Mouse (Mus musculus): ENCODE measurements at regions not wholly inside any gene's neighbourhood (a gene's known extent, or its start where the extent isn't known, plus 50 kb on each side); places are given as distances from the start of the nearest gene placed in this dataset.
"Not testable (repeated sequence)": the region's sequence is repeated elsewhere in the genome, so short reads cannot be mapped to it uniquely, and the experiment has no call there.

GRCm38 (mm10) chr15:11476248-11476647 lies 76.8 kb upstream of the Tars start:
- DNase-seq (ENCODE audit: low spot score) (peak; percentile 53), ATAC-seq (ENCODE audit: low FRiP score, low read depth) (no peak)
- Histone ChIP-seq H3K36me3 (ENCODE audit: control insufficient read depth, insufficient read depth, low read length) (no peaks in the 10 kb centered on the region), H3K4me1 (ENCODE audit: control insufficient read depth, insufficient read depth, low read length) (no peaks in the 10 kb centered on the region), H3K27me3 (ENCODE audit: control insufficient read depth, insufficient read depth, low read length) (no peaks in the 10 kb centered on the region), H3K9ac (ENCODE audit: low read depth, low read length, severe bottlenecking) (no peak overlapping the region), H3K27ac (replicated peaks; ENCODE audit: low read depth, low read length) (no peak overlapping the region), H3K4me2 (replicated peaks; ENCODE audit: low read depth, low read length, severe bottlenecking) (no peak overlapping the region), H3K9me3 (ENCODE audit: control insufficient read depth, low read length) (no peaks in the 10 kb centered on the region), H3K4me3 (replicated peaks; ENCODE audit: low read length) (no peak overlapping the region)
- no peak for TF ChIP-seq POLR2A (IDR thresholded peaks at IDR 0.05; ENCODE audit: borderline replicate concordance, extremely low read depth, insufficient read depth, insufficient read length)
- 66% methylated on average over 3 of the region's 3 CpGs for WGBS

- Histone ChIP-seq H3K4me3 (replicated peaks; ENCODE audit: low read length) (no peak overlapping the region), H3K4me2 (replicated peaks; ENCODE audit: low read depth, low read length, severe bottlenecking) (no peak overlapping the region), H3K9me3 (ENCODE audit: control insufficient read depth, low read length) (no peaks in the 10 kb centered on the region), H3K4me1 (ENCODE audit: control insufficient read depth, insufficient read depth, low read length) (peaks cover 3% of the 10 kb centered on the region), H3K27me3 (ENCODE audit: control insufficient read depth, insufficient read depth, low read length) (no peaks in the 10 kb centered on the region; the same call in 1 of the 2 replicates), H3K36me3 (ENCODE audit: control insufficient read depth, insufficient read depth, low read length) (no peaks in the 10 kb centered on the region), H3K9ac (ENCODE audit: low read depth, low read length, severe bottlenecking) (no peak overlapping the region), H3K27ac (replicated peaks; ENCODE audit: low read depth, low read length) (no peak overlapping the region)
- no peak for DNase-seq (ENCODE audit: low spot score)
- WGBS: 77% methylated on average over 2 of the region's 2 CpGs
- no peak for TF ChIP-seq POLR2A (IDR thresholded peaks at IDR 0.05; ENCODE audit: borderline replicate concordance, extremely low read depth, insufficient read depth, insufficient read length)
- no peak for ATAC-seq (ENCODE audit: low FRiP score, low read depth)
Observed at GRCm38 (mm10) chr15:11463341-11463740, 63.9 kb upstream of the Tars start.

- not testable (repeated sequence) for H3K9me3 ChIP-seq (ENCODE audit: control insufficient read depth, low read length); H3K27me3 ChIP-seq (ENCODE audit: control insufficient read depth, insufficient read depth, low read length); DNase-seq (ENCODE audit: low spot score); ATAC-seq (ENCODE audit: low FRiP score, low read depth); H3K4me3 ChIP-seq (replicated peaks; ENCODE audit: low read length); H3K36me3 ChIP-seq (ENCODE audit: control insufficient read depth, insufficient read depth, low read length); H3K4me2 ChIP-seq (replicated peaks; ENCODE audit: low read depth, low read length, severe bottlenecking); H3K27ac ChIP-seq (replicated peaks; ENCODE audit: low read depth, low read length); H3K9ac ChIP-seq (ENCODE audit: low read depth, low read length, severe bottlenecking)
- peaks cover 17% of the 10 kb centered on the region for H3K4me1 ChIP-seq (ENCODE audit: control insufficient read depth, insufficient read depth, low read length)
- 77% methylated on average over 2 of the region's 2 CpGs for WGBS
Observed at GRCm38 (mm10) chr15:11461575-11461974, 62.1 kb upstream of the Tars start.

GRCm38 (mm10) chr15:11459306-11459705 lies 59.8 kb upstream of the Tars start:
- no peaks in the 10 kb centered on the region; the same call in 1 of the 2 replicates for H3K27me3 ChIP-seq (ENCODE audit: control insufficient read depth, insufficient read depth, low read length)
- TF ChIP-seq POLR2A (IDR thresholded peaks at IDR 0.05; ENCODE audit: borderline replicate concordance, extremely low read depth, insufficient read depth, insufficient read length): no peak
- ATAC-seq (ENCODE audit: low FRiP score, low read depth) (no peak), DNase-seq (ENCODE audit: low spot score) (no peak)
- peaks cover 32% of the 10 kb centered on the region for H3K4me1 ChIP-seq (ENCODE audit: control insufficient read depth, insufficient read depth, low read length)
- no peaks in the 10 kb centered on the region for H3K36me3 ChIP-seq (ENCODE audit: control insufficient read depth, insufficient read depth, low read length)
- H3K4me2 ChIP-seq (replicated peaks; ENCODE audit: low read depth, low read length, severe bottlenecking): no peak overlapping the region
- H3K4me3 ChIP-seq (replicated peaks; ENCODE audit: low read length): no peak overlapping the region
- H3K9ac ChIP-seq (ENCODE audit: low read depth, low read length, severe bottlenecking): no peak overlapping the region
- no peaks in the 10 kb centered on the region for H3K9me3 ChIP-seq (ENCODE audit: control insufficient read depth, low read length)
- no peak overlapping the region for H3K27ac ChIP-seq (replicated peaks; ENCODE audit: low read depth, low read length)
- WGBS: 82% methylated on average over 2 of the region's 2 CpGs

- Histone ChIP-seq H3K9ac (ENCODE audit: low read depth, low read length, severe bottlenecking) (no peak overlapping the region), H3K4me1 (ENCODE audit: control insufficient read depth, insufficient read depth, low read length) (peaks cover 33% of the 10 kb centered on the region), H3K4me3 (replicated peaks; ENCODE audit: low read length) (no peak overlapping the region), H3K27me3 (ENCODE audit: control insufficient read depth, insufficient read depth, low read length) (no peaks in the 10 kb centered on the region), H3K4me2 (replicated peaks; ENCODE audit: low read depth, low read length, severe bottlenecking) (no peak overlapping the region), H3K27ac (replicated peaks; ENCODE audit: low read depth, low read length) (no peak overlapping the region), H3K9me3 (ENCODE audit: control insufficient read depth, low read length) (no peaks in the 10 kb centered on the region), H3K36me3 (ENCODE audit: control insufficient read depth, insufficient read depth, low read length) (no peaks in the 10 kb centered on the region)
- WGBS: 73% methylated on average over 8 of the region's 8 CpGs
- TF ChIP-seq POLR2A (IDR thresholded peaks at IDR 0.05; ENCODE audit: borderline replicate concordance, extremely low read depth, insufficient read depth, insufficient read length): no peak
- DNase-seq (ENCODE audit: low spot score): no peak
- no peak for ATAC-seq (ENCODE audit: low FRiP score, low read depth)
Observed at GRCm38 (mm10) chr15:11457278-11457677, 57.8 kb upstream of the Tars start.

- no peak overlapping the region; the same call in 1 of the 2 replicates for H3K4me2 ChIP-seq (replicated peaks; ENCODE audit: low read depth, low read length, severe bottlenecking)
Observed at GRCm38 (mm10) chr15:11455982-11456381, 56.5 kb upstream of the Tars start.

More at GRCm38 (mm10) chr15:11455982-11456381, 56.5 kb upstream of the Tars start:
- ATAC-seq (ENCODE audit: low FRiP score, low read depth) (peak; percentile 48; the same call in 1 of the 2 replicates), DNase-seq (ENCODE audit: low spot score) (peak; percentile 56)
- no peaks in the 10 kb centered on the region for H3K36me3 ChIP-seq (ENCODE audit: control insufficient read depth, insufficient read depth, low read length)
- H3K9me3 ChIP-seq (ENCODE audit: control insufficient read depth, low read length): no peaks in the 10 kb centered on the region
- TF ChIP-seq POLR2A (IDR thresholded peaks at IDR 0.05; ENCODE audit: borderline replicate concordance, extremely low read depth, insufficient read depth, insufficient read length): no peak
- H3K4me1 ChIP-seq (ENCODE audit: control insufficient read depth, insufficient read depth, low read length): peaks cover 33% of the 10 kb centered on the region
- no peak overlapping the region for H3K4me3 ChIP-seq (replicated peaks; ENCODE audit: low read length)
- H3K9ac ChIP-seq (ENCODE audit: low read depth, low read length, severe bottlenecking): no peak overlapping the region
- peak overlapping the region; percentile 7; the same call in 1 of the 2 replicates for H3K27ac ChIP-seq (replicated peaks; ENCODE audit: low read depth, low read length)
- WGBS: 15% methylated on average over 6 of the region's 6 CpGs
- H3K27me3 ChIP-seq (ENCODE audit: control insufficient read depth, insufficient read depth, low read length): no peaks in the 10 kb centered on the region
